In genomic region chr2:144009081-144009480, GRCm38 (mm10) we compare ENCODE assay signal across 10 mouse cellular contexts. TPM values are rescaled to one million over a fixed set of nuclear protein-coding genes. Genes with fewer than 3 reads are reported as not detected.
DNase-seq lines count a peak whose midpoint lies in the region; ATAC-seq and TF ChIP-seq lines count a peak whose summit lies in the region.
"Had no signal": no experiment of that assay in that cellular context is flagged by ENCODE, and none has a peak within 500 bp of the region (broad histone marks: within the 10 kb centered on the region; RNA-seq: fewer than 3 reads in every experiment).

No protein-coding gene starts in this region.

- H3K27me3 ChIP-seq in kidney, embryonic 16.5 days (ENCODE audit: insufficient read depth, low read length), result no peaks in the 10 kb centered on the region
- H3K27me3 ChIP-seq in intestine, embryonic 14.5 days (replicated peaks; ENCODE audit: control insufficient read depth, insufficient read depth, low read length), result no peaks in the 10 kb centered on the region
- no peaks in the 10 kb centered on the region for H3K27me3 ChIP-seq in midbrain, postnatal 0 days (ENCODE audit: insufficient read depth, low read length)

- H3K4me1 ChIP-seq in kidney, embryonic 16.5 days (ENCODE audit: insufficient read depth, low read length), result peaks cover 53% of the 10 kb centered on the region
- H3K4me1 ChIP-seq in intestine, embryonic 14.5 days (replicated peaks; ENCODE audit: control insufficient read depth, insufficient read depth, low read length), result peaks cover 49% of the 10 kb centered on the region
- H3K4me1 ChIP-seq in midbrain, postnatal 0 days (ENCODE audit: insufficient read depth, low read length), result peaks cover 8% of the 10 kb centered on the region; the same call in 1 of the 2 replicates

- peak overlapping the region; percentile 81 for H3K4me3 ChIP-seq in kidney, embryonic 16.5 days (ENCODE audit: low read length)
- H3K4me3 ChIP-seq in intestine, embryonic 14.5 days (ENCODE audit: low read depth, low read length), result peak overlapping the region; percentile 91
- H3K4me3 ChIP-seq in midbrain, postnatal 0 days (ENCODE audit: low read depth, low read length), result no peak overlapping the region

- DNase-seq in kidney, adult 9 months, result no peak
- peak; percentile 16 for DNase-seq in c-Kit-positive CD71-negative TER-119-negative erythroid progenitor cells, embryonic 14.5 days (ENCODE audit: low read depth)
- peak; percentile 52 for DNase-seq in intestine, embryonic 14.5 days (ENCODE audit: low spot score)
- DNase-seq in midbrain, postnatal 0 days (ENCODE audit: low spot score), result no peak
- no peak for DNase-seq in natural killer cell, adult 2 months (ENCODE audit: low spot score in 2 of 2)
- DNase-seq in gastrocnemius, postnatal 25 days, result no peak
- no peak for DNase-seq in left cerebral cortex, adult 9 months (ENCODE audit: low spot score in 2 of 2)

- peak overlapping the region; percentile 60 for H3K4me2 ChIP-seq in kidney, embryonic 16.5 days (replicated peaks; ENCODE audit: low read depth, low read length)
- peak overlapping the region; percentile 92 for H3K4me2 ChIP-seq in intestine, embryonic 14.5 days (ENCODE audit: low read length)
- peak overlapping the region; percentile 60 for H3K4me2 ChIP-seq in midbrain, postnatal 0 days (ENCODE audit: low read depth, low read length, poor library complexity, severe bottlenecking)

- no peak for TF ChIP-seq CTCF in midbrain, postnatal 0 days (IDR thresholded peaks at IDR 0.05)

- peak overlapping the region; percentile 25; the same call in 1 of the 2 replicates for H3K9ac ChIP-seq in kidney, embryonic 16.5 days (replicated peaks; ENCODE audit: low read length)
- peak overlapping the region; percentile 99; the same call in 1 of the 2 replicates for H3K9ac ChIP-seq in intestine, embryonic 14.5 days (ENCODE audit: low read length)
- no peak overlapping the region for H3K9ac ChIP-seq in midbrain, postnatal 0 days (replicated peaks; ENCODE audit: low read length, poor library complexity, severe bottlenecking)

- WGBS in kidney, embryonic 16.5 days, result 76% methylated on average over 1 of the region's 1 CpGs
- WGBS in intestine, embryonic 14.5 days, result 56% methylated on average over 1 of the region's 1 CpGs
- 93% methylated on average over 1 of the region's 1 CpGs for WGBS in midbrain, postnatal 0 days

- ATAC-seq in kidney, embryonic 16.5 days (ENCODE audit: low FRiP score, low TSS enrichment), result no peak
- no peak for ATAC-seq in intestine, embryonic 14.5 days (replicated peaks; ENCODE audit: low FRiP score, low TSS enrichment, low read depth)
- no peak for ATAC-seq in midbrain, postnatal 0 days (ENCODE audit: low FRiP score)

- no peaks in the 10 kb centered on the region for H3K9me3 ChIP-seq in kidney, embryonic 16.5 days (ENCODE audit: low read length)
- H3K9me3 ChIP-seq in intestine, embryonic 14.5 days (ENCODE audit: control insufficient read depth, low read length), result no peaks in the 10 kb centered on the region
- no peaks in the 10 kb centered on the region for H3K9me3 ChIP-seq in midbrain, postnatal 0 days (ENCODE audit: low read length)

- H3K36me3 ChIP-seq in kidney, embryonic 16.5 days (ENCODE audit: insufficient read depth, low read length), result 0 out of 2 replicates have a peak, but pooled peaks cover 2% of the 10 kb centered on the region
- H3K36me3 ChIP-seq in intestine, embryonic 14.5 days (ENCODE audit: control insufficient read depth, insufficient read depth, low read length), result 0 out of 2 replicates have a peak, but pooled peaks cover 3% of the 10 kb centered on the region
- no peaks in the 10 kb centered on the region for H3K36me3 ChIP-seq in midbrain, postnatal 0 days (ENCODE audit: insufficient read depth, low read length)

- H3K27ac ChIP-seq in kidney, embryonic 16.5 days (ENCODE audit: low read length), result peak overlapping the region; percentile 96; the same call in 1 of the 2 replicates
- 0 out of 2 replicates have a peak overlapping the region, but pooled peaks have one; percentile 98 for H3K27ac ChIP-seq in intestine, embryonic 14.5 days (ENCODE audit: low read depth)
- H3K27ac ChIP-seq in midbrain, postnatal 0 days (ENCODE audit: low read depth, low read length), result no peak overlapping the region

RNA-seq across cellular contexts. Expression of gene Rrbp1, which starts 2.0 kb away (rescaled TPM):
- 66.7 and 78.0 TPM in 2 replicates for polyA plus RNA-seq in kidney, embryonic 16.5 days (2015; fragmentation: Nextera tagmentation; extraction: Ambion mirVana)
- polyA plus RNA-seq in intestine, embryonic 14.5 days (2014; fragmentation: Nextera tagmentation; extraction: Ambion mirVana), result 104 and 109 TPM in 2 replicates
- total RNA-seq in midbrain, postnatal 0 days (2014; rRNA removed), result 33.8 and 33.9 TPM in 2 replicates
- polyA plus RNA-seq in midbrain, postnatal 0 days (2015; fragmentation: Nextera tagmentation; extraction: Ambion mirVana), result 16.9 and 22.4 TPM in 2 replicates
- total RNA-seq in gastrocnemius, postnatal 25 days (2021), result 10 to 100 TPM; 43.4 to 55.8 TPM

RNA-seq across cellular contexts. Expression of gene Banf2, which starts 23.8 kb away (rescaled TPM):
- not detected in 2 replicates for polyA plus RNA-seq in kidney, embryonic 16.5 days (2015; fragmentation: Nextera tagmentation; extraction: Ambion mirVana)
- polyA plus RNA-seq in intestine, embryonic 14.5 days (2014; fragmentation: Nextera tagmentation; extraction: Ambion mirVana), result not detected in 2 replicates
- not detected in 2 replicates for total RNA-seq in midbrain, postnatal 0 days (2014; rRNA removed)
- polyA plus RNA-seq in midbrain, postnatal 0 days (2015; fragmentation: Nextera tagmentation; extraction: Ambion mirVana), result not detected in 2 replicates
- total RNA-seq in gastrocnemius, postnatal 25 days (2021), result not detected
- polyA plus RNA-seq: limb, embryonic 11.5 days; thymus, adult 2 months had no signal

Comparison
In these comparisons a context has a peak if more than half of its experiments do, and no peak if none do; other contexts are left out.
1. DNase-seq: peak in c-Kit-positive CD71-negative TER-119-negative erythroid progenitor cells, embryonic 14.5 days (single experiment) and intestine, embryonic 14.5 days (single experiment); none in kidney, adult 9 months (single experiment), midbrain, postnatal 0 days (single experiment), natural killer cell, adult 2 months (0 of 2), gastrocnemius, postnatal 25 days (single experiment) and left cerebral cortex, adult 9 months (0 of 2).
2. Peak in every context shown above with its lines, with median percentiles within 50 percentile points of each other: H3K4me2 ChIP-seq.